ENCODE assay signal across 18 mouse cellular contexts in genomic region chr8:120979210-120979609, GRCm38 (mm10).
DNase-seq lines count a peak whose midpoint lies in the region; ATAC-seq and TF ChIP-seq lines count a peak whose summit lies in the region.
"Had no signal": no experiment of that assay in that cellular context is flagged by ENCODE, and none has a peak within 500 bp of the region (broad histone marks: within the 10 kb centered on the region; RNA-seq: fewer than 3 reads in every experiment).

No protein-coding gene starts in this region.

- no peak for DNase-seq in lung, postnatal 10 days
- DNase-seq in stomach, postnatal 0 days (ENCODE audit: low spot score), result no peak
- DNase-seq in gastrocnemius, postnatal 14 days, result no peak
- DNase-seq: adrenal gland, postnatal 14 days; cerebellum, adult 18-20 months; cerebellum, adult 9-11 months; forebrain, postnatal 0 days; gastrocnemius, postnatal 25 days; heart, postnatal 4 days had no signal

- no peak for TF ChIP-seq CTCF in stomach, postnatal 0 days (IDR thresholded peaks at IDR 0.05; ENCODE audit: low read depth)

- peaks cover 13% of the 10 kb centered on the region for H3K4me1 ChIP-seq in lung, embryonic 15.5 days
- H3K4me1 ChIP-seq in stomach, embryonic 14.5 days (ENCODE audit: control insufficient read depth, insufficient read depth, low read length), result peaks cover 9% of the 10 kb centered on the region
- H3K4me1 ChIP-seq in stomach, postnatal 0 days (replicated peaks; ENCODE audit: control insufficient read depth, insufficient read depth), result no peaks in the 10 kb centered on the region
- H3K4me1 ChIP-seq in stomach, embryonic 16.5 days (ENCODE audit: control insufficient read depth, insufficient read depth, low read length), result peaks cover 15% of the 10 kb centered on the region
- H3K4me1 ChIP-seq: forebrain, embryonic 13.5 days; hindbrain, embryonic 12.5 days had no signal

- peaks cover under 1% of the 10 kb centered on the region; the same call in 1 of the 2 replicates for H3K27me3 ChIP-seq in lung, embryonic 15.5 days
- no peaks in the 10 kb centered on the region for H3K27me3 ChIP-seq in stomach, embryonic 14.5 days (ENCODE audit: control insufficient read depth, insufficient read depth, low read length)
- no peaks in the 10 kb centered on the region for H3K27me3 ChIP-seq in stomach, postnatal 0 days (ENCODE audit: control insufficient read depth, insufficient read depth, low read length)
- H3K27me3 ChIP-seq in stomach, embryonic 16.5 days (ENCODE audit: control insufficient read depth, insufficient read depth, low read length), result no peaks in the 10 kb centered on the region

- ATAC-seq in lung, embryonic 15.5 days (ENCODE audit: borderline replicate concordance, extremely low read depth, low FRiP score, low TSS enrichment), result peak; percentile 34; the same call in 1 of the 2 replicates
- ATAC-seq in stomach, embryonic 14.5 days (ENCODE audit: insufficient number of reproducible peaks, insufficient read depth, low FRiP score, low read depth), result no peak
- no peak for ATAC-seq in stomach, postnatal 0 days (ENCODE audit: low FRiP score, low TSS enrichment)
- no peak for ATAC-seq in stomach, embryonic 16.5 days (ENCODE audit: insufficient read depth, low FRiP score)
- ATAC-seq: activated CD4-positive, CD25-positive, alpha-beta regulatory T cell, adult 4 months; forebrain, embryonic 13.5 days; forebrain, postnatal 0 days; Patski had no signal

- H3K27ac ChIP-seq in lung, embryonic 15.5 days, result 0 out of 2 replicates have a peak overlapping the region, but pooled peaks have one; percentile 35
- H3K27ac ChIP-seq in stomach, embryonic 14.5 days (ENCODE audit: low read length), result peak overlapping the region; percentile 2; the same call in 1 of the 2 replicates
- H3K27ac ChIP-seq in stomach, postnatal 0 days (replicated peaks), result no peak overlapping the region
- H3K27ac ChIP-seq in stomach, embryonic 16.5 days (ENCODE audit: low read length), result no peak overlapping the region
- H3K27ac ChIP-seq: embryonic facial prominence, embryonic 10.5 days; forebrain, embryonic 13.5 days; heart, embryonic 13.5 days; hindbrain, embryonic 12.5 days had no signal

- 12% methylated on average over 9 of the region's 9 CpGs for WGBS in lung, embryonic 15.5 days
- WGBS in stomach, embryonic 14.5 days, result 27% methylated on average over 9 of the region's 9 CpGs
- WGBS in stomach, postnatal 0 days, result 18% methylated on average over 9 of the region's 9 CpGs
- WGBS in stomach, embryonic 16.5 days, result 12% methylated on average over 9 of the region's 9 CpGs

- H3K4me3 ChIP-seq in lung, embryonic 15.5 days, result no peak overlapping the region
- H3K4me3 ChIP-seq in stomach, embryonic 14.5 days (ENCODE audit: low read depth, low read length), result no peak overlapping the region
- no peak overlapping the region for H3K4me3 ChIP-seq in stomach, postnatal 0 days (ENCODE audit: low read depth, low read length)
- H3K4me3 ChIP-seq in stomach, embryonic 16.5 days (replicated peaks; ENCODE audit: low read length), result no peak overlapping the region
- H3K4me3 ChIP-seq: embryonic facial prominence, embryonic 10.5 days; forebrain, embryonic 13.5 days; heart, embryonic 13.5 days; hindbrain, embryonic 12.5 days had no signal

- intact Hi-C loops in gastrocnemius, postnatal 14 days (cut with DNase I; ENCODE audit: low total_unique reads), result no loop called here

- no peak overlapping the region for H3K9ac ChIP-seq in lung, embryonic 15.5 days
- no peak overlapping the region for H3K9ac ChIP-seq in stomach, embryonic 14.5 days (replicated peaks; ENCODE audit: low read depth, low read length)
- H3K9ac ChIP-seq in stomach, postnatal 0 days (ENCODE audit: low read length), result no peak overlapping the region
- H3K9ac ChIP-seq in stomach, embryonic 16.5 days (ENCODE audit: low read length), result peak overlapping the region; percentile 3; the same call in 1 of the 2 replicates
- H3K9ac ChIP-seq: forebrain, embryonic 13.5 days; forebrain, postnatal 0 days; heart, embryonic 13.5 days; hindbrain, embryonic 12.5 days had no signal

- H3K9me3 ChIP-seq in lung, embryonic 15.5 days, result no peaks in the 10 kb centered on the region
- H3K9me3 ChIP-seq in stomach, embryonic 14.5 days (ENCODE audit: control insufficient read depth, low read depth, low read length), result no peaks in the 10 kb centered on the region
- no peaks in the 10 kb centered on the region for H3K9me3 ChIP-seq in stomach, postnatal 0 days (ENCODE audit: control insufficient read depth, low read length)
- H3K9me3 ChIP-seq in stomach, embryonic 16.5 days (replicated peaks; ENCODE audit: control insufficient read depth, low read length), result no peaks in the 10 kb centered on the region
- H3K9me3 ChIP-seq: embryonic facial prominence, embryonic 10.5 days; forebrain, embryonic 13.5 days; heart, embryonic 13.5 days; hindbrain, embryonic 12.5 days had no signal

- no peaks in the 10 kb centered on the region for H3K36me3 ChIP-seq in lung, embryonic 15.5 days
- H3K36me3 ChIP-seq in stomach, embryonic 14.5 days (ENCODE audit: control insufficient read depth, insufficient read depth, low read length), result no peaks in the 10 kb centered on the region
- H3K36me3 ChIP-seq in stomach, postnatal 0 days (ENCODE audit: control insufficient read depth, insufficient read depth, low read length), result no peaks in the 10 kb centered on the region
- no peaks in the 10 kb centered on the region for H3K36me3 ChIP-seq in stomach, embryonic 16.5 days (ENCODE audit: control insufficient read depth, insufficient read depth, low read length)
- H3K36me3 ChIP-seq: embryonic facial prominence, embryonic 10.5 days; heart, embryonic 13.5 days; hindbrain, embryonic 12.5 days had no signal

- TF ChIP-seq EP300 in stomach, postnatal 0 days (optimal IDR thresholded peaks at IDR 0.05), result no peak

- no peak overlapping the region for H3K4me2 ChIP-seq in lung, embryonic 15.5 days
- no peak overlapping the region for H3K4me2 ChIP-seq in stomach, embryonic 14.5 days (replicated peaks; ENCODE audit: low read depth, low read length)
- H3K4me2 ChIP-seq in stomach, postnatal 0 days (replicated peaks; ENCODE audit: low read depth), result no peak overlapping the region
- H3K4me2 ChIP-seq in stomach, embryonic 16.5 days (ENCODE audit: low read depth, low read length), result no peak overlapping the region
- H3K4me2 ChIP-seq: forebrain, embryonic 13.5 days; heart, embryonic 13.5 days; hindbrain, embryonic 12.5 days had no signal

Comparison
In these comparisons a context has a peak if more than half of its experiments do, and no peak if none do; other contexts are left out.
1. H3K27ac ChIP-seq: peak in lung, embryonic 15.5 days (single experiment) and stomach, embryonic 14.5 days (single experiment); none in stomach, postnatal 0 days (single experiment) and stomach, embryonic 16.5 days (single experiment).